Mouse (Mus musculus) spleen, adult 2 months (tissue): ENCODE results near the gene Gm7358.
"Not testable (repeated sequence)": the region's sequence is repeated elsewhere in the genome, so short reads cannot be mapped to it uniquely, and the experiment has no call there.

ENCODE experiments used
- CTCF ChIP-seq: fragments of 200-500 bp; IDR thresholded peaks from 2 replicates; pipeline ENCODE4 v1.5.1; 2011; ENCODE audit warnings: mild to moderate bottlenecking, inconsistent platforms; ENCODE audit not compliant: insufficient read depth, insufficient read length, insufficient replicate concordance; ENCODE audit errors: extremely low read depth
- POLR2A ChIP-seq: fragments of 200-500 bp; IDR thresholded peaks from 2 replicates; pipeline ENCODE4 v1.6.1; 2011; ENCODE audit warnings: low read depth, low read length, inconsistent platforms

DNA sequence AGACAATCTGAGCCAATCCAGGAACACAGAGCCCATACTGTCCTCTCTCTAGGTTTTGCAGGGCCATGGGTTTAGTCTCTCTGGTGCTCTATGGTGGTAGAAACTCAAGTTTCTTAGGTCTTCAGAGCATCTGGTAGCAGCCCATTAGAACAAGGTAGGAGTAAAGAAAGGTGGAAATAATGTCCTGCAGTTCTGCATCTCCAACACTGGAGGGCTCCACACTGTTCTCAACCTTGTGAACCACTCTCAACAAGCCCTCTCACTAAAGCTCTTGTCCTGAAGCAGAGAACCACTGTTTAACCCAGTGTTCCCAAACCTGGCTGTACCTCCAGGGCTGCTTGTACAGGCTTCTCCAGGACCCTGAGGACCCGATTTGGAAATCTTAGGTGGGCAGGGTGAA is 27.3 kb upstream of the Gm7358 start:
- not testable (repeated sequence) for TF ChIP-seq POLR2A, CTCF
